Mouse (Mus musculus) lung, embryonic 14.5 days (tissue): ENCODE data around the gene Cox16. TPM values are rescaled to one million over a fixed set of nuclear protein-coding genes. Genes with fewer than 3 reads are reported as not detected.

Experiments used
- ATAC-seq: fragments of 200-750 bp; cut with Nextera tagmentation; 2 replicates; pipeline ENCODE4 v1.8.0; 2017; ENCODE audit warnings: mild to moderate bottlenecking, moderate TSS enrichment, moderate library complexity; ENCODE audit not compliant: insufficient read depth
- DNase-seq: peaks from one replicate; pipeline ENCODE4 v3.0.0-alpha.2; 2015
- H3K27ac ChIP-seq: fragments of 300-500 bp; sonication (generic); 2 replicates; pipeline ENCODE4 v1.5.1; 2014; ENCODE audit warnings: low read depth, mild to moderate bottlenecking, moderate library complexity
- H3K27me3 ChIP-seq: fragments of 300-500 bp; sonication (generic); 2 replicates; pipeline ENCODE4 v1.6.1; 2014; ENCODE audit warnings: low read length, control low read depth; ENCODE audit not compliant: insufficient read depth
- H3K36me3 ChIP-seq: fragments of 300-500 bp; sonication (generic); 2 replicates; pipeline ENCODE4 v1.6.1; 2014; ENCODE audit warnings: control low read depth; ENCODE audit not compliant: insufficient read depth
- H3K4me1 ChIP-seq: fragments of 300-500 bp; sonication (generic); 2 replicates; pipeline ENCODE4 v1.6.1; 2014; ENCODE audit warnings: antibody characterized with exemption, control low read depth; ENCODE audit not compliant: insufficient read depth
- H3K4me2 ChIP-seq: fragments of 300-500 bp; sonication (generic); 2 replicates; pipeline ENCODE4 v1.6.1; 2014; ENCODE audit warnings: mild to moderate bottlenecking
- H3K4me3 ChIP-seq: fragments of 300-500 bp; sonication (generic); 2 replicates; pipeline ENCODE4 v1.5.1; 2014; ENCODE audit warnings: low read depth, low read length
- H3K9ac ChIP-seq: fragments of 300-500 bp; sonication (generic); 2 replicates; pipeline ENCODE4 v1.6.1; 2014
- H3K9me3 ChIP-seq: fragments of 300-500 bp; sonication (generic); 2 replicates; pipeline ENCODE4 v1.6.1; 2016; ENCODE audit warnings: low read depth, low read length, control low read depth
- CTCF ChIP-seq: IDR thresholded peaks from 2 replicates; pipeline ENCODE4 v1.5.1; 2016; ENCODE audit warnings: antibody characterized with exemption, low read depth
- WGBS: fragments of 180-500 bp; shearing (Covaris S2); extraction: QIAGEN DNeasy Blood & Tissue Kit; methylation state at CpG from one replicate; pipeline ENCODE4 v1.1.7; 2014; 5-methylcytosine and 5-hydroxymethylcytosine counted together
- polyA plus RNA-seq: library from polyadenylated mRNA; unstranded; fragments of >200 nt; fragmentation: Nextera tagmentation; extraction: Ambion mirVana; gene quantifications from 2 replicates; pipeline ENCODE4 v1.2.1, GENCODE M21; 2014

Cox16 gene
- polyA plus RNA-seq, 1 experiment from 2014 or later, result 136 TPM

DNA sequence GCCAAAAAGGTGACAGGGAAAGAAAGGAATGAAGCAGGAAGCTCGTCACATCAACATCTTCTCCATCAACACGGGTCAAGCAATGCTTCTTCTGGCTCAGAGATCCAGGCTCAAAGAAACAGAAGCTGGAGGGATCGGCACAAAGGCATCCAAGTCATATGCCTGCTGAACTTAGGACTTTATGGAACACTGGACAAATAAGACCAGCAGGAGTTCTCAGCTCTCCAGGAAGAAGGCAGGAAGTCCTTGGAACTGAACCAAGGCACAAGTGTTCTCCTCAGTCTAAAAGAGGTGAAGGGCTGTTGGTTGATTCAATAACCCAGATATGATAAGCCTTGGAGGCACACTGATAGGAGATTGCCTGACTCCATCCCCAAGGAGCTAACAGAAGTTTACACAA is 159.9 kb downstream of the Cox16 start:
- Histone ChIP-seq H3K36me3 (no peaks in the 10 kb centered on the region), H3K27me3 (no peaks in the 10 kb centered on the region), H3K4me3 (no peak overlapping the region), H3K9ac (no peak overlapping the region), H3K4me2 (no peak overlapping the region), H3K4me1 (no peaks in the 10 kb centered on the region), H3K27ac (no peak overlapping the region), H3K9me3 (no peaks in the 10 kb centered on the region)
- DNase-seq (no peak), ATAC-seq (no peak)
- 60% methylated on average over 3 of the region's 3 CpGs for WGBS
- no peak for TF ChIP-seq CTCF

DNA sequence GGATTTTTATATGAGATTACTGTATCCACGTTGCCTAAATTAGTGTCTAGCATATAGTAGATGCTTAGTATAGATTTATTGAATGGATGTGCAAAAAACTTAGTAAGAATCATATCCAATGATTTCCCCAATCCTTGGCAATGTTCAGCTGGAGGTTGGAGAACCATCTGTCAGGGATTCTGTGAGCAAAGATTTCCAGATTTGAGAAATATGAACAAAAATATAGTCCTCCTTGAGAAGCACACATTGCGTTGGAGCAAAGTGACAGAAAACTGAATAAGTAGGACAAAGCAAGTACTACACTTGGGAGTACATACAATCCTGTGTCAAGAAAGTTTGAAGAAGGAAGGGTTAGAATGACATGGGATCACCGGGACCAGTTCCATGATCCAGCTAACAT is 160.8 kb downstream of the Cox16 start:
- ATAC-seq (no peak), DNase-seq (no peak)
- Histone ChIP-seq H3K9ac (no peak overlapping the region), H3K36me3 (no peaks in the 10 kb centered on the region), H3K4me1 (no peaks in the 10 kb centered on the region), H3K27ac (no peak overlapping the region), H3K9me3 (no peaks in the 10 kb centered on the region), H3K4me3 (no peak overlapping the region), H3K27me3 (no peaks in the 10 kb centered on the region), H3K4me2 (no peak overlapping the region)
- TF ChIP-seq CTCF, result no peak
- 93% methylated on average over 3 of the region's 3 CpGs for WGBS

- Histone ChIP-seq H3K27ac (no peak overlapping the region), H3K4me1 (no peaks in the 10 kb centered on the region), H3K27me3 (no peaks in the 10 kb centered on the region), H3K9me3 (no peaks in the 10 kb centered on the region), H3K36me3 (no peaks in the 10 kb centered on the region), H3K4me2 (no peak overlapping the region), H3K9ac (no peak overlapping the region), H3K4me3 (no peak overlapping the region)
- 81% methylated on average over 1 of the region's 1 CpGs for WGBS
- ATAC-seq, result no peak
- peak; percentile 21 for DNase-seq
- TF ChIP-seq CTCF, result no peak
These were observed 163.9 kb downstream of the Cox16 start for GRCm38 (mm10) chr12:81321021-81321420.

GRCm38 (mm10) chr12:81317811-81318210 is 167.1 kb downstream of the Cox16 start:
- Histone ChIP-seq H3K9me3 (no peaks in the 10 kb centered on the region), H3K4me2 (no peak overlapping the region), H3K27ac (no peak overlapping the region), H3K36me3 (no peaks in the 10 kb centered on the region), H3K9ac (no peak overlapping the region), H3K4me3 (no peak overlapping the region), H3K27me3 (no peaks in the 10 kb centered on the region), H3K4me1 (no peaks in the 10 kb centered on the region)
- no peak for TF ChIP-seq CTCF
- 34% methylated on average over 2 of the region's 2 CpGs for WGBS
- ATAC-seq, result no peak
- no peak for DNase-seq

- Histone ChIP-seq H3K4me3 (no peak overlapping the region), H3K36me3 (no peaks in the 10 kb centered on the region), H3K27me3 (no peaks in the 10 kb centered on the region), H3K4me2 (no peak overlapping the region), H3K9ac (no peak overlapping the region), H3K27ac (no peak overlapping the region), H3K9me3 (no peaks in the 10 kb centered on the region), H3K4me1 (no peaks in the 10 kb centered on the region)
- DNase-seq (no peak), ATAC-seq (no peak)
- TF ChIP-seq CTCF, result no peak
- 85% methylated on average over 5 of the region's 5 CpGs for WGBS
These were observed 169.0 kb downstream of the Cox16 start for GRCm38 (mm10) chr12:81315953-81316352.

Other genes starting within 250 kb of the Cox16 start
- 0.46 and 0.50 TPM in 2 replicates for gene Slc8a3, start 151.9 kb downstream of the Cox16 start, polyA plus RNA-seq
- 0.14 and 0.43 TPM in 2 replicates for gene Gm4787, start 105.7 kb downstream of the Cox16 start, polyA plus RNA-seq
- 0.99 and 1.1 TPM in 2 replicates for gene Adam4, start 63.2 kb downstream of the Cox16 start, polyA plus RNA-seq
- gene Gm20498, start 47.8 kb upstream of the Cox16 start, polyA plus RNA-seq, result 29.2 and 30.3 TPM in 2 replicates
- 33.6 and 37.1 TPM in 2 replicates for gene Synj2bp, start 47.8 kb upstream of the Cox16 start, polyA plus RNA-seq
- 0.25 and 0.35 TPM in 2 replicates for gene Adam21, start 83.3 kb upstream of the Cox16 start, polyA plus RNA-seq
- 63.6 and 65.5 TPM in 2 replicates for gene Med6, start 109.9 kb upstream of the Cox16 start, polyA plus RNA-seq
- 6.1 and 6.2 TPM in 2 replicates for gene Ttc9, start 146.1 kb upstream of the Cox16 start, polyA plus RNA-seq